Mouse (Mus musculus): ENCODE data around the gene Dpm2.

Dpm2 gene

GRCm38 (mm10) chr2:32570698-32571494, at the start of gene Dpm2:
Gene Dpm2 (plus strand): TSS chr2:32570858.
- peak; percentile 93 for DNase-seq (ENCODE audit: low read depth)

GRCm38 (mm10) chr2:32524536-32525031, 46.1 kb upstream of the Dpm2 start:
- DNase-seq (ENCODE audit: low read depth), result no peak

GRCm38 (mm10) chr2:32525816-32526215, 44.8 kb upstream of the Dpm2 start:
- DNase-seq (ENCODE audit: low read depth), result no peak

GRCm38 (mm10) chr2:32527468-32527966, 43.1 kb upstream of the Dpm2 start:
- no peak for DNase-seq (ENCODE audit: low read depth)

- DNase-seq (ENCODE audit: low read depth), result no peak
Observed at GRCm38 (mm10) chr2:32528326-32528725, 42.3 kb upstream of the Dpm2 start.

- no peak for DNase-seq (ENCODE audit: low read depth)
Observed at GRCm38 (mm10) chr2:32530479-32530878, 40.2 kb upstream of the Dpm2 start.

- no peak for DNase-seq (ENCODE audit: low read depth)
Observed at GRCm38 (mm10) chr2:32533163-32533562, 37.5 kb upstream of the Dpm2 start.

- DNase-seq (ENCODE audit: low read depth), result peak; percentile 72
Observed at GRCm38 (mm10) chr2:32534061-32534732, 36.5 kb upstream of the Dpm2 start.

- peak; percentile 98 for DNase-seq (ENCODE audit: low read depth)
Observed at GRCm38 (mm10) chr2:32534733-32535471, 35.8 kb upstream of the Dpm2 start, which contains the start of gene Fam102a. Gene Fam102a (plus strand): TSS chr2:32535332.

GRCm38 (mm10) chr2:32535501-32535991, 35.1 kb upstream of the Dpm2 start:
- no peak for DNase-seq (ENCODE audit: low read depth)

GRCm38 (mm10) chr2:32536086-32536633, 34.5 kb upstream of the Dpm2 start:
- no peak for DNase-seq (ENCODE audit: low read depth)

GRCm38 (mm10) chr2:32536634-32537359, 33.9 kb upstream of the Dpm2 start:
- no peak for DNase-seq (ENCODE audit: low read depth)

GRCm38 (mm10) chr2:32537360-32537905, 33.2 kb upstream of the Dpm2 start:
- peak; percentile 48 for DNase-seq (ENCODE audit: low read depth)

GRCm38 (mm10) chr2:32537941-32538340, 32.7 kb upstream of the Dpm2 start:
- DNase-seq (ENCODE audit: low read depth), result no peak

- DNase-seq (ENCODE audit: low read depth), result peak; percentile 67
Observed at GRCm38 (mm10) chr2:32538461-32538860, 32.2 kb upstream of the Dpm2 start.

GRCm38 (mm10) chr2:32539452-32539981, 31.1 kb upstream of the Dpm2 start:
- DNase-seq (ENCODE audit: low read depth), result peak; percentile 62

GRCm38 (mm10) chr2:32541333-32541908, 29.2 kb upstream of the Dpm2 start:
- DNase-seq (ENCODE audit: low read depth), result peak; percentile 51

- DNase-seq (ENCODE audit: low read depth), result peak; percentile 93
Observed at GRCm38 (mm10) chr2:32541986-32542573, 28.6 kb upstream of the Dpm2 start.

- no peak for DNase-seq (ENCODE audit: low read depth)
Observed at GRCm38 (mm10) chr2:32543031-32543449, 27.6 kb upstream of the Dpm2 start.

- no peak for DNase-seq (ENCODE audit: low read depth)
Observed at GRCm38 (mm10) chr2:32546951-32547350, 23.7 kb upstream of the Dpm2 start.
